8 mouse cellular contexts compared by ENCODE assay signal in genomic region chr4:133660193-133661155, GRCm38 (mm10). TPM values are rescaled to one million over a fixed set of nuclear protein-coding genes. Genes with fewer than 3 reads are reported as not detected.
DNase-seq lines count a peak whose midpoint lies in the region; ATAC-seq lines count a peak whose summit lies in the region.

No protein-coding gene starts in this region.

- H3K27ac ChIP-seq in hindbrain, embryonic 13.5 days: peak overlapping the region; percentile 88

- H3K27me3 ChIP-seq in hindbrain, embryonic 13.5 days: no peaks in the 10 kb centered on the region

- H3K36me3 ChIP-seq in hindbrain, embryonic 13.5 days: peaks cover 19% of the 10 kb centered on the region

- WGBS in hindbrain, embryonic 13.5 days: 16% methylated on average over 10 of the region's 10 CpGs

- H3K4me3 ChIP-seq in hindbrain, embryonic 13.5 days: peak overlapping the region; percentile 22

- peak overlapping the region; percentile 42 for H3K4me2 ChIP-seq in hindbrain, embryonic 13.5 days

- no peaks in the 10 kb centered on the region for H3K9me3 ChIP-seq in hindbrain, embryonic 13.5 days

- peaks cover 40% of the 10 kb centered on the region for H3K4me1 ChIP-seq in hindbrain, embryonic 13.5 days (replicated peaks)

- DNase-seq in adipocyte (ENCODE audit: low spot score): peak; percentile 100
- peak; percentile 97 for DNase-seq in cerebellum, adult 9-11 months
- DNase-seq in frontal cortex, postnatal 36 days (ENCODE audit: low spot score in 2 of 2): peak; percentile 82 to 86
- DNase-seq in layer of hippocampus, postnatal 25 days (ENCODE audit: extremely low spot score in 1 of 2, low spot score in 1 of 2): peak; percentile 71 to 73
- peak; percentile 86 for DNase-seq in lung, postnatal 14 days
- DNase-seq in right cerebral cortex, postnatal 14 days: peak; percentile 80

- H3K9ac ChIP-seq in hindbrain, embryonic 13.5 days: peak overlapping the region; percentile 51; the same call in 1 of the 2 replicates

- ATAC-seq in hindbrain, embryonic 13.5 days (ENCODE audit: low FRiP score): peak; percentile 86
- no peak; the same call in 1 of the 2 replicates for ATAC-seq in monocyte, adult 5-6 weeks (replicated peaks; ENCODE audit: insufficient number of reproducible peaks, low FRiP score, low TSS enrichment, poor library complexity, severe bottlenecking)

RNA-seq across cellular contexts. Expression of gene Zdhhc18, which starts 10.5 kb away (rescaled TPM):
- 3.4 and 4.4 TPM in 2 replicates for polyA plus RNA-seq in hindbrain, embryonic 13.5 days (2015; fragmentation: Nextera tagmentation; extraction: Ambion mirVana)
- total RNA-seq in layer of hippocampus, postnatal 25 days (2021): 10 to 100 TPM; 33.6 to 39.8 TPM
- total RNA-seq in monocyte, adult 5-6 weeks (2017): 12.8 to 48.9 TPM (median 20.8 TPM) in 3 replicates

RNA-seq across cellular contexts. Expression of gene Pigv, which starts 12.0 kb away (rescaled TPM):
- 13.4 and 14.1 TPM in 2 replicates for polyA plus RNA-seq in hindbrain, embryonic 13.5 days (2015; fragmentation: Nextera tagmentation; extraction: Ambion mirVana)
- total RNA-seq in layer of hippocampus, postnatal 25 days (2021): 1 to 10 TPM; 7.9 to 9.6 TPM
- total RNA-seq in monocyte, adult 5-6 weeks (2017): 3.5 to 16.0 TPM (median 5.7 TPM) in 3 replicates

RNA-seq across cellular contexts. Expression of gene Sfn, which starts 58.5 kb away (rescaled TPM):
- 2.8 and 4.1 TPM in 2 replicates for polyA plus RNA-seq in hindbrain, embryonic 13.5 days (2015; fragmentation: Nextera tagmentation; extraction: Ambion mirVana)
- 1 to 10 TPM; 1.5 to 1.9 TPM for total RNA-seq in layer of hippocampus, postnatal 25 days (2021)
- total RNA-seq in monocyte, adult 5-6 weeks (2017): 6.3 to 20.1 TPM (median 7.1 TPM) in 3 replicates
